Mouse (Mus musculus) G1E-ER4 (cell line): ENCODE data around the gene Frmd4b. TPM values are rescaled to one million over a fixed set of nuclear protein-coding genes. Genes with fewer than 3 reads are reported as not detected.

Experiments
- GATA1 ChIP-seq: IDR thresholded peaks from one replicate; pipeline ENCODE4 v1.8.0; 2012; ENCODE audit warnings: low read length, inconsistent platforms
- polyA plus RNA-seq: library from polyadenylated mRNA; stranded (reverse); fragments of >175 nt; gene quantifications from 2 replicates; pipeline ENCODE4 v1.2.3, GENCODE M21; 2012

Gene Frmd4b
- polyA plus RNA-seq, 1 experiment: not detected

DNA sequence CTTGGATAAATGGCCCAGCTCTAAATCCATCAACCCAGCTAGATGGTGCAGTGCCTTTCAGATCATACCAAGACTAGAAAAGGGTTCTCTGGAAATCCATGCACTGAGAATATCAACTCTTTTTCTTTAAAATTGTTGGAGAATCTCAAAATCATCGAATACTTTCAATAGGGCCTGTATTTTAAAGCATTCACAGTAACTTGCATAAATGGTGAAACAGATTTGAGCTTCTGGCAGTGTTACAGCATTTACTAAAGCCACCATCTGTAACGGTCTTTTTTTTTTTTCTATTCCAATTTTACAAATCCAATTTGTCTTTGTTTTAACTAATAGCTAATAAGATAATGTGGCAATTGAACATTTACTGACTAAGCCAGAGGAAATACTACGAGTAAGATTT is 27.8 kb downstream of the Frmd4b start:
- no peak for TF ChIP-seq GATA1

DNA sequence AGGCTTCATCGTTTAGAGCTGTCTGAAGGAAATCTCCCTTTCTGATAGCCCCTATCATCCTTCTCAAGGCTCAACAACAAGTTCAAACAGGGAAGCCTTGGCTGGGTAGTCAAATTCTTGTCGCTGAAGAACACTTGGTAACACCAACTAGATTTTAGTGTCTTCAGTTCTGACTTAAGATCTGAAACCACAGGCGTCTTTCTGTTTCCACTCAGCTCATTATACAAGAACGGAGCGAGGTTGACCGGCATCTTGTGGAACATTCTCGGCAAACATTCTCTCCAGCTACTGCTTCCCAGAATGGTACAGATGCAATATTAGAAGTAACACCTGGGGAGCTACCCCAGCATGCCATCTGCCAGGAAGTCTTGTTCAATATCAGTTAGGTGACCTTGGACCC is 28.3 kb downstream of the Frmd4b start:
- no peak for TF ChIP-seq GATA1

DNA sequence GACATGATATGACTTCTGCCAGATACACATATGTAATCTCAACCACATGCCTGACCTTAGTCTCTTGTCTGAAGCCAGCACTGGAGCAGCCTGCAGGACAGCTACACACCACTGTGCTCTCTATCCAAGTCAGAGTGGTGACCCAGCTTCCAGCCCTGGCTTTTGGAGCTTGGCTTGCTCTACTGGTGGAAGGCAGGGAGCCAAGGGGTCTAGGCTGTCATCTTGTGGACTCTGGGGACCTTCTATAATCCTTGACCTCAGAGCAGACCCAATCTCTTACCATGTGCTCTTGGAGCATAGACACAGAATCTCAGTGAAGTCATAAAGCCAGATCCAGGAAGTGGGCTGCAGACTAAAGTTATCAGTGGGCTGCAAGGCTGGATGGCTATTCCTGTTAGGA is 30.7 kb downstream of the Frmd4b start:
- TF ChIP-seq GATA1: no peak

DNA sequence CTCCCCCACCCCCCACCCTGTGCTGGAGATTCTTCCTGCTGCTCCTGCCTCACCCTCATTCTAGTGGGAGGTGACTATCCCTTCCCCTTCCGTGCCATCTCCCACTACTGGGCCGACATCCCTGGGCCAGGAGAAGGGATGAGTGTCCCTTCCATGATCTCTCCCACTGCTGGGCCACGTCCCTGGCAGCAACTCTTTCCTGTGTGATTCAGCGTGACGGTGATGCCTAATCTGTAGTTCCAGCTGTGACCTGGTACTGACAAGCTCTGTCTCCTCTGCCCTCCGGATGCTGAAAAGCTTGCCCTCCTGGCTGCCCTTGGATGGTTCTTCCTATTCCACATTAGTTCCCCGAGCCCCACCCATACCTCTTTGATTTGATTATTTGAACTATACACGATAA is 31.3 kb downstream of the Frmd4b start:
- no peak for TF ChIP-seq GATA1

DNA sequence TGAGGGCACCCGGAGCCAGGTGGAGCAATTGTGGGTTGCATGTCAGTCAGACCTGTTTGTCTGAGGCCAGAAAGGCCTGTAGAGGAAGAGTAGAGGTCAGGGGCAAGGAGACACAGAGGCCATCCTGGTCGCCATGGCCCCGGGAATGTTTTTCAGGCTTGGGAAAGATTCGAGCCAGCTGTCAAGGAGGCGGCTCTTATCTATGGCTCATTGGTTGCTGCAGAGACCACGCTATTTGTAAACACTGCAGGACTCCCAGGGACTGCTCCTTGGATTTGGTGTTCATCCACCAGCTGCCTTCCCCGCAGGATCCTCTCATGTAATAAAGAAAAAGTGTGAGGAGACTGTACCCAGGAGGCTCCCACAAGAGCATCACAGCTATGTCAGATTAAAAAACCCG is 34.6 kb downstream of the Frmd4b start:
- no peak for TF ChIP-seq GATA1

DNA sequence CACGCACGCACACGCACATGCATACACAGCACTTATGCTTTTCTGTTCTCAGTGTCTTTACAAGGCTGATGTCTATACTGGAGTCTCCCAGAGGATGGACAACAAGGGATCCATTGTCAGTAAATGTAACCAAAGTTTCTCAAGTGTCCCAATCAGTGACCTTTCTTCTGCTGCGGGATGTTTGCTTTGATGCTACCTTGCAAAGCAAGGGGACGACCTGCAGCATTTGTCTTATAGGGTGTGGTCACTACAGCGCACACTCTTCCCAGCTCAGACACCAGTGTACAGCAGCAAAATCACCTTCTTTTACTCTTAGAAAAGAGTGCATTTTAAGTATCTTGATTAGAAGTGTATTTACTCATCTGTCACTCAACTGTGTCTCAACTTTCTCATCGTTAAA is 35.4 kb downstream of the Frmd4b start:
- TF ChIP-seq GATA1: no peak

DNA sequence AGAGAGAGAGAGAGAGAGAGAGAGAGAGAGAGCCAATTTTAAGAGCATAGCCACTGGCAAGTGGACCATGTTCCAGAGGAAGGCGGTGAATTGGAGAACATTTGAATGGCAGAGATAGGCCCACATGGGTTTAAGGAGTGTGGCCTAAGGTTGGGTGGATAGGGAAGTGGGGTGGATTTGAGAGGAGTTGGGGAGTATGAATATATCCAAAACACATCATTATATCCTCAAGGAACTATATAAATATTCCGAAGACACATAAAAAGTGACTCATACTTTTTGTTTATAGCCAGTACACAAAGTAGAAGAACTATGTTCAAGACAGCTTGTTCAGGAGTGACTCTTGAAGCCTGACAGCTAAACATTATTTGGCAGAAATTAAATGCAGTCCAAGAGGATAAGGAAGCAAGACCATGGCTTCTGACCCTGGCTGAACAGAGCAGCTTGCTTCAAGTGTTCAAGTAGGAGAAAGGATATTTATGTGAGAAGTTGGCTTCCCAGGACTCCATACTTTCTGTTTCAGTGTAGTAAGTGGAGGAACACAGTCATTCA is 36.8 kb downstream of the Frmd4b start:
- TF ChIP-seq GATA1: no peak

DNA sequence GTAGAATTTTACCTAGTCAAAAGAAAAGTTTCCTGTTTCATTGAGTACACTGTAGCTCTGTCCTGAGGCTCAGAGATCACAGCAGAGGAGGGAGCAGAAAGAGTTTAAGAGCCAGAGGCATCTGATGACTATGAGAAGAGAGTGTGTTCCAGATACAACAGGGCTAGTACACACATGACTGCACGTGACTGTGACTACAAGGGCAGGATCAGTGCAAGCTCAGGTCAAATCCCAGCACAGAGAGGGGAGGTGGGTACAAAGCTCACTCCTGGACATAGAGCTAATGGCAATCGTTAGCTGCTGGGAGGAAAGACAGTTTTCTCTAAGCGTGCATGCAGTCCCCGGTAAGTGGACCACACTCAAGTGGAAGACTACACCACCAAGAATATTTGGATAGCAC is 37.6 kb downstream of the Frmd4b start:
- no peak for TF ChIP-seq GATA1

DNA sequence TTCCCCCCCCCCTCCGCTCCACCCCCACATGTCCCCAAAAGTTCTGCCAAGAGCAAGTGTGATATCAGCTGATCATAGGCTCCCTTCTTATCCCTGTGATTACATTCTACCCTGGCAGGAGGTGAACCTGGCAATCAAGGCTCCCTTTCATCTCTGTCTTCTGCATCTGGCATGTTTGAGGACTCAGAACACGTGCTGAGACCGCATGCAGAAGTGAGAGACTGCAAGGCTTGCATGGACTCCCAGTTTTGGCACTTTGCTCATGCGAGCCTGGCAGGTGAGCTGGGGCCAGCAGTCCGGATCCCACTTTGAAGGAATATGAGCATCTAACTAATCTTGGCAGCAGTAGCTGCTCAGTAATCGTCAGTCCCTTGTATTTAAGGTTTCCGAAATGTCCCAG is 39.1 kb downstream of the Frmd4b start:
- TF ChIP-seq GATA1: no peak

DNA sequence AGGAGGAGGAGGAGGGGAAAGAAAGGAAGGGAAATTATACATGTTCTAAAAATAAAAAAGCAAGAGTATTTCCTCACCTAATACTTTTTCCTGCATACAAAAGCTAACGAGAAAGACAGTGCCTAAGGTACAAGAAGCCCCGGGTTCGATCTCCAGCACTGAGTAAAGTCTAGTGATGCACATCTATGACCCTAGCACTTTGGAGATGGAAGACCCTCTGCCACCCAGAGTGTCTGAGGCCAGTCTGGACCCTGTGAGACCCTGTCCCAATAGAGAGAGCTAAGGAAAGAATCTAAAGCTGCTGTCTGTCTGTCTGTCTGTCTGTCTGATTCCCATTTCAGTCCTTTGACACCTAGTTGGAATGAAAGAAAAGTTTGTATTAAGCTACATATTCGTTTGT is 40.0 kb downstream of the Frmd4b start:
- no peak for TF ChIP-seq GATA1

DNA sequence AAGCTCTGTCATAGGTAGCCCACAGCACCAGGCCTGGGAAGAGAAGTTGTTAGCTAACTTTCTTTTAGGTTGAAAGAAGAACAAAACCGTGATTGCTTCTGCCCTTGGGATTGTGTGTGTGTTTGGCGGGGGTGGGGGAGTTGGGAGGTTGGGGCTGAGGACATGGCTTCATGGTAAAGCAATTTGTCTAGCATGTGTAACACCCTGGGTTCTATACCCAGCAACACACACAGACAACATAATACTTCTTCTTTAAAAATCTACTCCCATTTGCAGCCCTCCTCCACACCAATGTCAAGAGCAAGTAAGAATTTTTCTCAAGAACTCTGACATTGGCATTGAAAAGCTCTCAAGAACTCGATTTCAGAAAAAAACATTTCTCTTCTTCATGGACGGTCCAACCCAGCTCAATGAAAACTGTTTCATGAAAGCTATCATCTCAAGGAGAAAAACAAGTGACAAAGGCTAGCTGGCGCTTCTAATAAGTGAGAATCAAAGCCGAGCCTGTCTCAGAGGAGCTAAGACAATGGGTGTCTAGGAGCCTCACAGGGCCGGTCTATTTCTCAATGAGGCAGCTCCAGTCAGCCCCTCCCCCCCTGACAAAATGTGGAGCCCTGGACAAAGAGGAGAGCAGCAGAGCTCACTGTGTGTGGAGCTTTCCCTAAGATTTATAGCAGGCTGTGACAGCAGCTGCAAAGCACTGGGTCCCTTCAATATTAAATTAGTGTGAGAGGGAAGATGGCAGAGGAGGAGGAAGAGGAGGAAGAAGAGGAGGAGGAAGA is 40.6 kb downstream of the Frmd4b start:
- TF ChIP-seq GATA1: no peak

DNA sequence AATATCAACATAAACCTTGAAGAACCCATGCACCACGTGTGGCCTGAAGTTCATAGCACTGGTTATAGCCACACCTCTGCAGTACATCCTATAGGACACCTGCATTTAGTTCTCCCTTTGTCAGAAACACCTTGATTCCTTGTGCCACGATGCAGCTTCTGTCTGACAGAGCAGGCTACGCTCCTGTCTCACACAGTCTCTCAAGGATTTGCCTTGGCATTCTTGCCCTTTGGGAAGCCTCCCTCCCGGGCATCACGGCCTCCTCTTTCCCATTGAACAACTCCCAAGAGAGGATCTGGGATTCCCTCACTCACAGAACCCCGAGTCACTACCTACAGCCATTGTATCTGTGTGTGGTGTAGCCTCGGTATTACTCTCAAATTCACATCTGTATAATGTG is 41.2 kb downstream of the Frmd4b start:
- TF ChIP-seq GATA1: no peak

DNA sequence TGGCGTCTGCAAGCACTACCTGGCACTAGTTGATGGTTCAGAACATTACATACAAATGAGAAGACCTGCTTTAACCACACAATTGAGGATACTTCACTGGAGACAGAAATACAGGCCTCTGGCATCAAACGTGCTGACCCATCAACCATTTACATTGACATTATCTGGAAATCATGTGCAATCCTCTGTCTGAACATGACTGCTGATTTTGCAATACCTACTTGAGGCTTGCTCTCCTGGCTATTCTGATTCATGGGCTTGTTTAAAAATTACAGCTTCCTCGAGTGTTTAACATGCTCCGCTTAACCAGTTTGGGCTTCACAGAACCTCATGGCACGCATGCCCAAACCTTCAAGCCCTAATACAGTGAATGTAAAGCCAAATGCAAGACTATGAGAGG is 42.4 kb downstream of the Frmd4b start:
- no peak for TF ChIP-seq GATA1

DNA sequence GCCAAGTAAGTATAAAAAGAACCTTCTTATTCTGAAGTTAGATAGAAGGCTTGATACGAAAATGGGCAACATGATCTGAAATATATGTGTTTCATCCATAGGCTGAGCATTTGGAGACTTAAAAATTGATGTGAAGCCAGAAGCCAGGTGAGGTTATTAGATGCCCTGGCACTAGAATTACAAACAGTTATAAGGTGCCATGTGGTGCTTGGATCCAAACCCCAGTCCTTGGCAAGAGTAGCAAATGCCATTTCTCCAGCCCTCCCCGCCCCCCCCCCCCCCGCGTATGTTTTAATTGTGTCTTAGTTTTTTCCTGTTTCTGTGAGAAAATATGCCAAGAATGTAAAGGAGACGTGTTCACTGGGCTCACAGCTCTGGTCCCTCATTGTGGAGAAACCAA is 45.1 kb downstream of the Frmd4b start:
- no peak for TF ChIP-seq GATA1

DNA sequence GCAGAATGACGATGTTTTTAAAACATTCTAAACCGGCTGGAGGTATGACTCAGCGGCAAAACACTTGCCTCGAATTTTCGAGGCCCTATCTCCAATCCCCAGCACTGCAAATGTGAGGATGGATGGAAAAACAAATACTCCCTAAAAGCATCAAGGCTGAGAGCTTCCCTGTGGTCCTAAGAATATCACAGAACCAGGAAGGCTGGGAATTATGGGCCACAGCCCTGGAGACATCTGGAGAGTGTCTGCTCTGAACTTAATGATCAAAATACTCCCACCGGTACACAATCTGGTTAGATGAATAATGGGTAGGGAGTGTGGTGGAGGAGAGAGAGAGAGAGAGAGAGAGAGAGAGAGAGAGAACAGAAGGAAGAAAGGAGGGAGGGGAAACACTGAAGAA is 48.8 kb downstream of the Frmd4b start:
- TF ChIP-seq GATA1: no peak

DNA sequence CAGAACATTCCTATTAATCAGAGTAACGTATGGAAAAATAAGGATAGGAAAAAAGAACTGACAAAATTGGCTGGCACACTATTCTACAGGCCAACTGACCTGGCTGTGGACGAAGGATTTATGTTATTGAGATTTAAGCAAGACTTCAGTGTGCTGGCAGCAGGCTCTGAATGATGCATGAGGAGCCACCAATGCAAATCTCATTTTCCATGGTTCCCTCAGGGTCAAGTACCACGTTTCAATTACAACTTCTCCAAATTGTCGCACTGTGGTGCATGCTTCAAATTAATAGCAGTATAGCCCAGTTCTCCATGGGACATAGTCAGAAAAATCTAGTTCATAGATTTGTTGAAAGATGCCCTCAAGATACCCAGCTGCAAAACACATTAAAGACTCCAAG is 50.6 kb downstream of the Frmd4b start:
- no peak for TF ChIP-seq GATA1

DNA sequence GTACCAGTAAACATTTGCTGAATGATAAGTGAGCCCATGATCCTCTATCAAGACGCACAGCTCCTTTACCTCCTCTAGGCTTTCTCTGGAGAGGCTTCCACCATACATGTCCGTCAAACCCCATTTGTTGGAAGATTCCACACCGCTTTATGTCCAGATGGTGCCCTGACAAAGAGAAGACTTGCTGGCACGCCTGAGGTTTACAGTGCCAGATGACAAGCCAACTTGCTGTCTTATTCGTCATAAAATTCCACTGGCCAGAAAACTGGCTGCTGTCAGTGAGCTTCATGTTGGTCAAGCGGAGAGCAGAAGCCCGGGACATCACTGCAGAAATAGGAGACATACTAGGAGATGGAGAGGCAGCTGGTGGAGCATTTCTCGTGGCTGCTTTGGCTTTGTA is 60.2 kb downstream of the Frmd4b start:
- no peak for TF ChIP-seq GATA1

DNA sequence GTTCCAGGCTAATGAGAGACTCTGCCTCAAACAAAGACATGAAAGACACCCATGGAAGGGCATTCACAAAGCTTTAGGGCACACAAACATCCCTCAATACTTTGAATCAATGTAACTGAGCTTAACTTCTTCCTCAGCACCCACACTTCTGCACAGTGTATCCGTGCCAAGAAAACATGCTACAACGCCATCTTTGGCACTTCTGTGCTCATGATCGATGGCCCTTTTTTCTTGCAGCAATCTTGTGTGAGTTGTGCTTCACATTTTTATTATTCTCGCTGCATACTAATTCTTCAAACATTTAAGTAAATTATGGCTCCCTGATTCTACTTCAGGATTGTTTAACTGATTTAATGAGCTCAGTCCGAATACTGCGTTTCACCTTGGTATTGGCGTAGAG is 61.7 kb downstream of the Frmd4b start:
- TF ChIP-seq GATA1: no peak

DNA sequence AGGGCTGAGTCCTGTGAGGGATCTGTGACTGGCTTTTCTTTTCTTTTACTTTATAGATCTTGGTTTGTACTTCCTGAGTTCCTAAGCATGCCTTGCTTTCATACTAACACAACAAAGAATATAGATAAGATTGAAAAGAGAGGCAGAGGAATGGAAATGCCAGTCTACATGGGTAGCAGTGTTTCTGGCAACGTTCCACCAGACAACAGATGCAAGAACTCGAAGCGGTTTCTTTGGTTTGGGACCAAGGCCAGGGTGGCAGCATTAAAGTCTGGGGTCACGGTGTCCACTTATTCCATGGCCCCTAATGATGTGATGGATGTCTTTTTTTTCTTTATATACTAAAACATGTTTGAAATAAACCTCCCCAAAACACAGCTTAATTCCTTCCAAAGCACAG is 63.9 kb downstream of the Frmd4b start:
- TF ChIP-seq GATA1: no peak
